Mouse (Mus musculus) kidney, embryonic 16.5 days (tissue): ENCODE data around the gene Hip1r. TPM values are rescaled to one million over a fixed set of nuclear protein-coding genes. Genes with fewer than 3 reads are reported as not detected.

Experiments used
- ATAC-seq: fragments of 200-750 bp; cut with Nextera tagmentation; 2 replicates; pipeline ENCODE4 v1.8.0; 2017; ENCODE audit warnings: moderate TSS enrichment; ENCODE audit not compliant: low FRiP score, low TSS enrichment
- H3K27ac ChIP-seq: fragments of 300-500 bp; sonication (generic); 2 replicates; pipeline ENCODE4 v1.5.1; 2014; ENCODE audit warnings: low read length
- H3K27me3 ChIP-seq: fragments of 300-500 bp; sonication (generic); 2 replicates; pipeline ENCODE4 v1.6.1; 2014; ENCODE audit warnings: low read length, control low read depth, mixed read lengths; ENCODE audit not compliant: insufficient read depth
- H3K36me3 ChIP-seq: fragments of 300-500 bp; sonication (generic); 2 replicates; pipeline ENCODE4 v1.6.1; 2014; ENCODE audit warnings: low read length, control low read depth, mixed read lengths; ENCODE audit not compliant: insufficient read depth
- H3K4me1 ChIP-seq: fragments of 300-500 bp; sonication (generic); 2 replicates; pipeline ENCODE4 v1.6.1; 2014; ENCODE audit warnings: low read length, control low read depth, mixed read lengths; ENCODE audit not compliant: insufficient read depth
- H3K4me2 ChIP-seq: fragments of 300-500 bp; sonication (generic); replicated peaks from 2 replicates; pipeline ENCODE4 v1.6.1; 2014; ENCODE audit warnings: low read depth, low read length
- H3K4me3 ChIP-seq: fragments of 300-500 bp; sonication (generic); 2 replicates; pipeline ENCODE4 v1.5.1; 2014; ENCODE audit warnings: mild to moderate bottlenecking, low read length
- H3K9ac ChIP-seq: fragments of 300-500 bp; sonication (generic); replicated peaks from 2 replicates; pipeline ENCODE4 v1.6.1; 2014; ENCODE audit warnings: low read length
- H3K9me3 ChIP-seq: fragments of 300-500 bp; sonication (generic); 2 replicates; pipeline ENCODE4 v1.6.1; 2016; ENCODE audit warnings: low read length, control low read depth
- WGBS: fragments of 180-500 bp; shearing (Covaris S2); extraction: QIAGEN DNeasy Blood & Tissue Kit; methylation state at CpG from one replicate; pipeline ENCODE4 v1.1.7; 2014; 5-methylcytosine and 5-hydroxymethylcytosine counted together
- polyA plus RNA-seq: library from polyadenylated mRNA; unstranded; fragments of >200 nt; fragmentation: Nextera tagmentation; extraction: Ambion mirVana; gene quantifications from 2 replicates; pipeline ENCODE4 v1.2.1, GENCODE M21; 2015

Gene Hip1r
- polyA plus RNA-seq, 1 experiment from 2014 or later, result 23.1 TPM

DNA sequence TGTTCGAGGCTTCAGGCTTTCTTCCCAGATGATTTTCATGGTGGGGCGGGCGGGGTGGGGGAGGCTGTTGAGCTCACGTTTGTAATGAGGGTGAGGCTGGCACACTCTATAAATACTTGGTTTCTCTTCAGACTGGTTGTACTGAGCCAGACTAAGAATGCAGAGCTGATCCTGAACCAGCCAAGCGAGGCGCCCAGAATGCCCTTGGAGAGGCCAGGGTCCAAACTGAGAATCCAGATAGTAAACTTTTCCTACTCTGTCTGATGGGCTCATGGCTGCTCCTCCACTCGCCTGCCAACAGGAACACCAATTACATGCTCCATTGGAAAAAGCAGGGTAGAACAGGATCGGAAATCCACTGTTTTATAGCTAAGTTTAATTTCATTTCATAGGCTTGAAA, 4.2 kb upstream of the Hip1r start:
- Histone ChIP-seq H3K27me3 (0 out of 2 replicates have a peak, but pooled peaks cover 2% of the 10 kb centered on the region), H3K4me2 (no peak overlapping the region), H3K36me3 (no peaks in the 10 kb centered on the region), H3K4me3 (no peak overlapping the region), H3K9me3 (no peaks in the 10 kb centered on the region), H3K9ac (no peak overlapping the region), H3K4me1 (peaks cover 6% of the 10 kb centered on the region; the same call in 1 of the 2 replicates), H3K27ac (no peak overlapping the region)
- WGBS, result 54% methylated on average over 8 of the region's 8 CpGs
- ATAC-seq, result no peak

DNA sequence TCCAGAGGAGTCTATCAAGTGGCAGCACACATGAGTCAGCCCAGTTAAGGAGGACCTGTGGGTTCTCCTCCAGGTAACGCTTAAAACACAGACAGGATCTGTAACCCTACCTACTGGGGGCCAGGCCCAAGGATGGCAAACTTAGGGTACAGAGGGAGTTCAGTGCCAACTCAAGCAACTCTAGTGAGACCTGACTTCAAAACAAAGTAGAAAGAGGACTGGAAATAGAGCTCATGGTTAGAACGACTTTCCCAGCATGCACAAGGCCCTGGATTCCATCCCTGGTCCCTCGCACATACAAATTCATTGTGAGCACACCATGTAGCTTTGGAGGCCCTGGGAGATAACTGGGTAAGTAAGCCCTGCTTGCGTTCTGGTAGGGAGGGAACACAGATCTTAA, 2.9 kb upstream of the Hip1r start:
- WGBS, result 89% methylated on average over 4 of the region's 4 CpGs
- H3K4me3 ChIP-seq, result no peak overlapping the region
- H3K36me3 ChIP-seq, result no peaks in the 10 kb centered on the region
- H3K27me3 ChIP-seq, result 0 out of 2 replicates have a peak, but pooled peaks cover 2% of the 10 kb centered on the region
- no peak for ATAC-seq
- no peak overlapping the region for H3K9ac ChIP-seq
- H3K9me3 ChIP-seq, result no peaks in the 10 kb centered on the region
- H3K4me1 ChIP-seq, result peaks cover 18% of the 10 kb centered on the region
- no peak overlapping the region for H3K27ac ChIP-seq
- no peak overlapping the region for H3K4me2 ChIP-seq

DNA sequence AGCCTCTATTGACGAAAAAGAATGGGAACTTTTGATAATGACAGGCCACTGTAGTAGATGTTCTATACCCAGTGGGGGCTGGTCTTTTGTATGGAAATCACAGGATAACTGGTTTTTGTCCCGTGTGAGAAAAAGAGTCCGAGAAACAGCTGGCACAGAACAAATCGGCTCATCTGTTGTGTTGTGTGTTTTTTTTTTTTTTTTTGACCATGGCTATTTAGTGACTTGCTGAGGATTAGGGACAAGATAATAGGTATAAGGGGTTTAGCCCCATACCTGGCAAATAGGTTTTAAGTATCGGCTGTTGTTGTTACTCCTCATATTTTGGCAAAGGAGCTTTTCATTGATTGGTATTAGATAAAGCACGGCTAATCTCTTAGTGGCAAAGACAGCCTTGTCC, 975 bp upstream of the Hip1r start:
- H3K9ac ChIP-seq, result no peak overlapping the region
- H3K27me3 ChIP-seq, result 0 out of 2 replicates have a peak, but pooled peaks cover 2% of the 10 kb centered on the region
- WGBS, result 79% methylated on average over 6 of the region's 6 CpGs
- no peaks in the 10 kb centered on the region for H3K9me3 ChIP-seq
- no peak for ATAC-seq
- H3K4me3 ChIP-seq, result no peak overlapping the region
- no peak overlapping the region for H3K27ac ChIP-seq
- no peaks in the 10 kb centered on the region for H3K36me3 ChIP-seq
- H3K4me2 ChIP-seq, result no peak overlapping the region
- peaks cover 35% of the 10 kb centered on the region for H3K4me1 ChIP-seq

DNA sequence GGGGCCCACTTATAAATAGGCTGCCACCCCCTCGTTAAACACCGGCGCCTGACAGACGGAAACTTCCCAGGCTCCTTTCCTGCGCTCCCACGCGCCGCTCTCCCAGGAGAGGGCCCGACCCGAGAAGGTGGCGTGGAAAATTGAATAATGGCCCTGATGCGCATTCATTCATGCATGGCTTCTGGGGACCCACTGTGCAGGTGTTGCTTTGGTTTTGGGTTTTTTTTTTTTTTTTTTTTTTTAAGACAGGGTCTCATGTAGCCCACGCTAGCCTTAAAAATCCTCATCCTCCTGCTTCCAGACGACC, 704 bp downstream of the Hip1r start:
- Histone ChIP-seq H3K27me3 (0 out of 2 replicates have a peak, but pooled peaks cover 2% of the 10 kb centered on the region), H3K4me2 (peak overlapping the region; percentile 89), H3K4me3 (peak overlapping the region; percentile 77), H3K9me3 (no peaks in the 10 kb centered on the region), H3K4me1 (peaks cover 44% of the 10 kb centered on the region), H3K9ac (peak overlapping the region; percentile 87), H3K27ac (peak overlapping the region; percentile 64; the same call in 1 of the 2 replicates), H3K36me3 (no peaks in the 10 kb centered on the region)
- no peak for ATAC-seq
- 0% methylated on average over 14 of the region's 14 CpGs for whole genome bisulfite sequencing

DNA sequence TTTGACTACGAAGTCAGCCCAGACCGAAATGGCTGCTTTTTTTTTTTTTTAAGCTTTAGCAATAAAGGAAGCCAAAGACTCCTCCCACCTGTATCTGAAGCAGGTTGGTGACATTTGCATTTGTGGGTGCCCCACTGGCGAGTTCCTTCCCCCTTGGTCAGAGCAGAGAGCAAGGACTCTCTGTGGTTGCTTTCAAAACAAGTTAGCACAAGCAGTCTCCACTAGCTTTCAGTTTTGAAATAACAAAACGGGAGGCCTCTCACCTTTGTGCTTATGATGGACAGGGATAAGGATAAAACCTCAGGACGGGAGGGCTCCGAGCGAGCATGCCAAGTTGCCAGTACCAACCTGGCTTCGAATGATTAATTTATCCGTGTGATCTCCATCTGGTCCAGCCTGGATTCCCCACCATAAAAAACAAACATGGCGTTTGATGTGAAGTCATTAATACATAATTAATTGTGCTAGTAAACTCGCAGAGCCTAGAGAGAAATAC, 1.2 kb downstream of the Hip1r start:
- Histone ChIP-seq H3K9ac (peak overlapping the region; percentile 87), H3K27ac (peak overlapping the region; percentile 81)

DNA sequence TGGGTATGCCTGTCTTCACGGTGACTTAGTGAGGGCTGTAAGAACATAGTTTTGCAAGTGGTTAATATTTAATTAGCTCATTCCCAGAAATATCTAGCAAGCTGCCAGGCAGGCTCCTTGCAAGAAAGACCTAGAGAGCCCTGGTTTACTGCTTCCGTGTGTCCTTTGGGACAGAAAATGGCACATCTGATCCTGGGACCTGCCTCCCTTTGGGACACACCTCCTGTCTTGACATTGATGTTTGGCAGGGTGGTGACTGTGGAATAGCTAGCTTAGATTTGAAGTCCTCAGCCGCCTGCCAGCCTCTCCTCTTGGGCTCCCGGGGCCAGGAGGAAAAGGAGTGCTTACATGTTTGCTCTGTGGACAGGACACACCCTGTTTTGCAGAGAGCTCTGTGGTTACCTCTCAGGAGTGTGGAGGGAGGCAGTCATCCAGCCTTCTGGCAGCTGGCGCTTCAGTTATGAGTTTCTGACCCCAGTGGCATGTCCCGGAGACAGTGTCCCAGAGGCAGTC, 2.3 kb downstream of the Hip1r start:
- Histone ChIP-seq H3K9ac (peak overlapping the region; percentile 45; the same call in 1 of the 2 replicates), H3K27ac (peak overlapping the region; percentile 81), H3K4me2 (peak overlapping the region; percentile 89), H3K36me3 (no peaks in the 10 kb centered on the region), H3K4me1 (peaks cover 52% of the 10 kb centered on the region), H3K4me3 (peak overlapping the region; percentile 77; the same call in 1 of the 2 replicates), H3K27me3 (0 out of 2 replicates have a peak, but pooled peaks cover 2% of the 10 kb centered on the region), H3K9me3 (no peaks in the 10 kb centered on the region)
- 49% methylated on average over 6 of the region's 6 CpGs for WGBS
- ATAC-seq, result peak; percentile 36

More for the DNA sequence above, 1.2 kb downstream of the Hip1r start:
- Histone ChIP-seq H3K4me3 (peak overlapping the region; percentile 77), H3K4me2 (peak overlapping the region; percentile 89), H3K4me1 (peaks cover 49% of the 10 kb centered on the region), H3K27me3 (0 out of 2 replicates have a peak, but pooled peaks cover 2% of the 10 kb centered on the region), H3K36me3 (no peaks in the 10 kb centered on the region), H3K9me3 (no peaks in the 10 kb centered on the region)
- 16% methylated on average over 11 of the region's 11 CpGs for WGBS
- no peak for ATAC-seq

DNA sequence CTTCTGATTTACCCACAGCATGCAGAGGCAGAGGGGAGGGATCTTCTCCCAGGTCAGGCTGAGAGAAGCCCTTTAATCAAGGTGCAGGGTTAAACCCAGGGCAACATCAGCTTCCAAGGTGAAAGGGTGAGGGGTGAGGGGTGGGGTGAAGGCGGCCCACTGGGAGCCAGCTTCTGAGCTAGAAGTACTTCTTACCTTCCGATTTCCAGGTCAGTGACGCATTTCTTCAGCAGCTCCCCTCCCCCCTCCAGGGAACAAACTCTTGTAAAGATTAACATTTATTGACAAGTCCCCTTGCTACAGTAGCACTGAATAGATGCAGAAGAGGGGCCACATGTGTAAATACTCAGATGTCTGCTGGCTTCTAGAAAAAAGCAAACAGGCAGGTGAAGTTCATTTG, 3.8 kb downstream of the Hip1r start:
- Histone ChIP-seq H3K9ac (no peak overlapping the region), H3K36me3 (no peaks in the 10 kb centered on the region), H3K27ac (peak overlapping the region; percentile 81), H3K27me3 (0 out of 2 replicates have a peak, but pooled peaks cover 2% of the 10 kb centered on the region), H3K4me1 (peaks cover 52% of the 10 kb centered on the region), H3K9me3 (no peaks in the 10 kb centered on the region), H3K4me2 (0 out of 2 replicates have a peak overlapping the region, but pooled peaks have one; percentile 1), H3K4me3 (no peak overlapping the region)
- WGBS, result 45% methylated on average over 3 of the region's 3 CpGs
- ATAC-seq, result no peak

DNA sequence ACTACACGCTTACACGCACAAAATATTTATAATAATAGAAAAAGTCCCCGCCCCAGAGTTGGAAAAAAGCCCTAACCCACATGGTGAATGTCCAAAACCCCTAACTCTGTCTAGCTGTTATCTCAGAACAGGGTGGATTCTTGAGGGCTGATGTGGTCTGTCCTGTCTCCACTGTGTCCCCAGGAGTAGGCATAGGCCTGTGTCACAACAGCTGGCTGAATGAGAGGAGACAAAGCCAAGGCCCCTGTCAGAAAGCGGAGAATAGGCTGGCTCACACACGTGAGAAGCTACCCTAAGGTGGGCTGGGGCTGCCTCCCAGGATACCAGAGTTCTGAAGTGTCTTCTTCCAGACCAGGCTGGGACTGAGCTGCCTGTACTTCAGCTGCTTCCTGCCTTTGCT, 4.7 kb downstream of the Hip1r start:
- H3K36me3 ChIP-seq, result no peaks in the 10 kb centered on the region
- no peak overlapping the region for H3K4me2 ChIP-seq
- no peaks in the 10 kb centered on the region for H3K9me3 ChIP-seq
- 85% methylated on average over 5 of the region's 5 CpGs for WGBS
- H3K4me1 ChIP-seq, result peaks cover 52% of the 10 kb centered on the region
- H3K9ac ChIP-seq, result no peak overlapping the region
- H3K27ac ChIP-seq, result no peak overlapping the region
- H3K27me3 ChIP-seq, result 0 out of 2 replicates have a peak, but pooled peaks cover 2% of the 10 kb centered on the region
- ATAC-seq, result no peak
- no peak overlapping the region for H3K4me3 ChIP-seq

DNA sequence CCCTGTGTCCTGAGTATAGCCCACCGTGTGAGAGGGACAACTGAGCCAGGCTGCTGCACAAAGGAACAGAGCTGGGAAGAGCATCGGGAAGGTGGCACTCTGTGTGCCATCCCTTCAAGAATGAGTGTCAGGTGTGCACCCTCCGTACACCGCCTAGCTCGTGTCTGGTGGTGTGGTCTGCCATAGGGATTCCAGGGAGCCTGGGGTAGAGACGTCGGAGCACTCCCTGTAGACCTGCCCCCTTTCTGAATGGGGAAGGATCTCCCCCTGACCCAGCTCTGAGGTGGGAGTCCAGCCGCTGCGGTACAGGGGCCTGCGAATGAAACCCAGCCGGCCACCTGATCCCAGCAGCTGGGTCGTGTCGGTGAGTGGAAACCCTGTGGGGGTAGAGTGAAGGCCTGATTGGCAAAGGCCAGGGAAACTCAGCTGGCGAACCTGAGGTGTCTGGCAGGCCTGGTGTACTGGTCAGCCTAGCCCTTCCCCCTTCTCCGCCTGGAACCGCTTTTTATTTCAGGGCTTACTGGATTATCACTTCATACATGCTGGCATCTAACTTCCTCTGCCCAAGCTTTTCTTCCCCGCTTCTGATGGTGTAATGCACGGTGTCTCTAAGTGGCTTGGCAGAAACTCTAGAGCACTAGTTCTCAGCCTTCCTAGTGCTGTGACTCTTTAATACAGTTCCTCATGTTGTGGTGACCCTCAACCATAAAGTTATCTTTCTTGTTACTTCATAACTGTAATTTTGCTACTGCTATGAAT, 6.0 kb downstream of the Hip1r start:
- no peaks in the 10 kb centered on the region for H3K27me3 ChIP-seq
- no peaks in the 10 kb centered on the region for H3K36me3 ChIP-seq
- H3K9me3 ChIP-seq, result no peaks in the 10 kb centered on the region
- no peak overlapping the region for H3K9ac ChIP-seq
- ATAC-seq, result no peak; the same call in 1 of the 2 replicates
- WGBS, result 53% methylated on average over 18 of the region's 18 CpGs
- no peak overlapping the region for H3K4me3 ChIP-seq
- peaks cover 48% of the 10 kb centered on the region for H3K4me1 ChIP-seq
- no peak overlapping the region for H3K4me2 ChIP-seq
- H3K27ac ChIP-seq, result peak overlapping the region; percentile 1; the same call in 1 of the 2 replicates

DNA sequence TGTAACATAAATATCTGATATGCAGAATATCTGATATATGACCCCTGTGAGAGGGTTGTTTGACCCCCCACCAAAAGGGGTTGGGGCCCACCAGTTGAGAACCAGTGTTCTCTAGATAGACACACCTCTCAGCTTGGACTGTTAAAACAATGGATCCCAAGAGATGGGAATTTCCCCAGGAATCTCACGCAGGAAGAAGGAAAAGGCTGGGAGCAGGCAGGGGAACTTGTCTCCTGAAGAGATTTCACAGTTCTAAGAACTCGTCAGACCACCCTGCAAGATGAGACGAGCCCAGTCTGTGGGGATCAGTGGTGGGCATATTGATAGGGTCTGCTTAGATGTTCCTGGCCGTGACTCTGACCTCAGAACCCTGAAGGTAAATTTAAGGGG, 6.5 kb downstream of the Hip1r start:
- WGBS, result 65% methylated on average over 4 of the region's 4 CpGs
- Histone ChIP-seq H3K4me2 (no peak overlapping the region), H3K27ac (0 out of 2 replicates have a peak overlapping the region, but pooled peaks have one; percentile 11), H3K9ac (no peak overlapping the region), H3K4me1 (peaks cover 44% of the 10 kb centered on the region), H3K9me3 (no peaks in the 10 kb centered on the region), H3K36me3 (no peaks in the 10 kb centered on the region), H3K4me3 (no peak overlapping the region), H3K27me3 (no peaks in the 10 kb centered on the region)
- ATAC-seq, result no peak
